Mouse (Mus musculus): ENCODE results near the gene Ccdc136.

GRCm38 (mm10) chr6:29445354-29445753 lies 49.2 kb downstream of the Ccdc136 start:
- TF ChIP-seq CTCF (IDR thresholded peaks at IDR 0.05; ENCODE audit: control insufficient read depth, insufficient read depth, insufficient read length) (no peak), MYOG (IDR thresholded peaks at IDR 0.05; ENCODE audit: control insufficient read depth, extremely low read depth, insufficient read length) (no peak), CEBPB (IDR thresholded peaks at IDR 0.05; ENCODE audit: low read depth) (no peak), USF1 (IDR thresholded peaks at IDR 0.05; ENCODE audit: low read depth) (no peak), MAX (IDR thresholded peaks at IDR 0.05) (no peak), MYOD1 (IDR thresholded peaks at IDR 0.05; ENCODE audit: control insufficient read depth, insufficient read length, low read depth) (no peak), FOSL1 (IDR thresholded peaks at IDR 0.05; ENCODE audit: insufficient read depth, low read length, poor library complexity, severe bottlenecking) (no peak)

All from C2C12 (cell line).